Mouse (Mus musculus): Measurements from ENCODE around the gene Glis3.

GRCm38 (mm10) chr19:28655166-28655565 lies 24.7 kb downstream of the Glis3 start:
- TF ChIP-seq GATA1 (IDR thresholded peaks at IDR 0.05; ENCODE audit: borderline replicate concordance, low read length): no peak
- no peak for TF ChIP-seq FLI1 (IDR thresholded peaks at IDR 0.05; ENCODE audit: low read length)
